Mouse (Mus musculus): Measurements from ENCODE around the gene Bbox1. TPM values are rescaled to one million over a fixed set of nuclear protein-coding genes. Genes with fewer than 3 reads are reported as not detected.

Gene Bbox1
- total RNA-seq (2023): not detected

GRCm38 (mm10) chr2:110314509-110315155, at the start of gene Bbox1:
Bbox1 (minus strand) TSS chr2:110314560.

GRCm38 (mm10) chr2:110362432-110363283, 48.3 kb upstream of the Bbox1 start, which contains the start of gene Fibin:
Fibin (minus strand) TSS chr2:110363183.

Other genes starting within 250 kb of the Bbox1 start
- not detected for gene Fibin, start 48.6 kb upstream of the Bbox1 start, total RNA-seq (2023)